Mouse (Mus musculus): ENCODE measurements at regions not wholly inside any gene's neighbourhood (a gene's known extent, or its start where the extent isn't known, plus 50 kb on each side); places are given as distances from the start of the nearest gene placed in this dataset.

DNA sequence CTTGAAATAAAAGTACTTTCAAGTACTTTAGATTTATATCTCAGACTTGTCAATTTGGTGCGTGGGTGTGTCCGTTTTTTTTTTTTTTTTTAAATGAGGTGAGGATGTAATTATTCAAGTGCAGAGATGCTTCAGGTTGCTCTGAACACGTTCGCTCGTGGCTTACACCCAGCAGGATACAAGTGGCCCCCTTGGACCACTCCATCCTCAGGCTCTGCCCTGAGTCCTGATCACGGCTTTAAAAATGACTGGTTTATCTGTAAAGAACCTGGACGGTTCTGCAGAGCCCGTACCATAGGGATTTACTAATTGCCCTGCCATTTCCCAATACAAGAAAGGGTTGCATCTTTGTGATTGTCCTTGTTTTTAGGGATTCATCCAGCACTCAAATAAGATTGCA, 288.7 kb upstream of the Gm765 start:
- TF ChIP-seq CTCF (IDR thresholded peaks at IDR 0.05; ENCODE audit: low read depth, low read length): no peak
- TF ChIP-seq POLR2A (IDR thresholded peaks at IDR 0.05; ENCODE audit: extremely low read depth, insufficient read depth, low read length): no peak
- 84% methylated on average over 8 of the region's 8 CpGs for WGBS

GRCm38 (mm10) chr6:98629646-98630045, 287.1 kb upstream of the Gm765 start:
- TF ChIP-seq POLR2A (IDR thresholded peaks at IDR 0.05; ENCODE audit: extremely low read depth, insufficient read depth, low read length): no peak
- no peak for TF ChIP-seq CTCF (IDR thresholded peaks at IDR 0.05; ENCODE audit: low read depth, low read length)
- Histone ChIP-seq H3K27ac (replicated peaks; ENCODE audit: insufficient read depth, low read depth, low read length) (no peak overlapping the region), H3K4me3 (ENCODE audit: insufficient read depth, low read depth, low read length) (no peak overlapping the region), H3K9ac (ENCODE audit: low read depth, low read length) (no peak overlapping the region), H3K79me2 (ENCODE audit: control insufficient read depth, insufficient read depth, low read length) (no peaks in the 10 kb centered on the region), H3K27me3 (ENCODE audit: control insufficient read depth, insufficient read depth, low read length) (no peaks in the 10 kb centered on the region), H3K36me3 (ENCODE audit: control insufficient read depth, insufficient read depth, low read length) (no peaks in the 10 kb centered on the region), H3K4me1 (ENCODE audit: control insufficient read depth, insufficient read depth, low read length) (no peaks in the 10 kb centered on the region)
- 74% methylated on average over 4 of the region's 4 CpGs for WGBS
- no peak for DNase-seq (ENCODE audit: extremely low read depth, low read depth, low spot score)

More for the DNA sequence above, 288.7 kb upstream of the Gm765 start:
- Histone ChIP-seq H3K4me1 (ENCODE audit: control insufficient read depth, insufficient read depth, low read length) (no peaks in the 10 kb centered on the region), H3K4me3 (ENCODE audit: insufficient read depth, low read depth, low read length) (no peak overlapping the region), H3K27ac (replicated peaks; ENCODE audit: insufficient read depth, low read depth, low read length) (no peak overlapping the region), H3K9ac (ENCODE audit: low read depth, low read length) (no peak overlapping the region), H3K79me2 (ENCODE audit: control insufficient read depth, insufficient read depth, low read length) (no peaks in the 10 kb centered on the region), H3K27me3 (ENCODE audit: control insufficient read depth, insufficient read depth, low read length) (no peaks in the 10 kb centered on the region), H3K36me3 (ENCODE audit: control insufficient read depth, insufficient read depth, low read length) (no peaks in the 10 kb centered on the region)
- DNase-seq (ENCODE audit: extremely low read depth, low read depth, low spot score): no peak

DNA sequence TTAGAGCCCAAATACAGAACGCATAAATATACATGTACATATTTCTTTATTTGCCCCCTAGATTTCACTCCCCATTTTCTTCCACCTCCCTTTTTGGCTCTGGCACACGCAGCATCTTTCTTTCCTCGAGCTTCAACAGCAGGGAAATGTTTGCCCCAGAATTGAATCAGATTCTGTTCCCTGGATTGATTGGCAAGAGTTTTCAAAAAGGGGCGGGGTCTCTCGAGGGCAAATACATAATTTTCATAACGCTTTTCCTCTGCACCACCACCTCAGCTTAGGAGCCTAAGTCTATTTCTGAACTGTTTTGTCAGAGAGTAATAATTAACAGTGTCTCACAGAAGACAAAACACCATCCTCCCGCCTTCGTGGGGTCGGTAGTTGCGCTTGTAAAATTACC, 283.9 kb upstream of the Gm765 start:
- no peak overlapping the region for H3K9ac ChIP-seq (ENCODE audit: low read depth, low read length)
- H3K4me3 ChIP-seq (ENCODE audit: insufficient read depth, low read depth, low read length): no peak overlapping the region
- H3K27ac ChIP-seq (replicated peaks; ENCODE audit: insufficient read depth, low read depth, low read length): no peak overlapping the region
- H3K79me2 ChIP-seq (ENCODE audit: control insufficient read depth, insufficient read depth, low read length): no peaks in the 10 kb centered on the region
- no peaks in the 10 kb centered on the region for H3K4me1 ChIP-seq (ENCODE audit: control insufficient read depth, insufficient read depth, low read length)
- no peaks in the 10 kb centered on the region for H3K36me3 ChIP-seq (ENCODE audit: control insufficient read depth, insufficient read depth, low read length)
- 80% methylated on average over 10 of the region's 10 CpGs for WGBS
- H3K27me3 ChIP-seq (ENCODE audit: control insufficient read depth, insufficient read depth, low read length): no peaks in the 10 kb centered on the region
- DNase-seq (ENCODE audit: extremely low read depth, low read depth, low spot score): no peak
- TF ChIP-seq CTCF (IDR thresholded peaks at IDR 0.05; ENCODE audit: low read depth, low read length) (no peak), POLR2A (IDR thresholded peaks at IDR 0.05; ENCODE audit: extremely low read depth, insufficient read depth, low read length) (no peak)

- no peak for TF ChIP-seq CTCF (IDR thresholded peaks at IDR 0.05; ENCODE audit: low read depth, low read length)
- TF ChIP-seq POLR2A (IDR thresholded peaks at IDR 0.05; ENCODE audit: extremely low read depth, insufficient read depth, low read length): no peak
- Histone ChIP-seq H3K4me3 (ENCODE audit: insufficient read depth, low read depth, low read length) (no peak overlapping the region), H3K79me2 (ENCODE audit: control insufficient read depth, insufficient read depth, low read length) (no peaks in the 10 kb centered on the region), H3K9ac (ENCODE audit: low read depth, low read length) (no peak overlapping the region), H3K4me1 (ENCODE audit: control insufficient read depth, insufficient read depth, low read length) (no peaks in the 10 kb centered on the region), H3K27me3 (ENCODE audit: control insufficient read depth, insufficient read depth, low read length) (no peaks in the 10 kb centered on the region), H3K27ac (replicated peaks; ENCODE audit: insufficient read depth, low read depth, low read length) (no peak overlapping the region), H3K36me3 (ENCODE audit: control insufficient read depth, insufficient read depth, low read length) (no peaks in the 10 kb centered on the region)
- WGBS: 60% methylated on average over 3 of the region's 3 CpGs
- no peak for DNase-seq (ENCODE audit: extremely low read depth, low read depth, low spot score)
Observed at GRCm38 (mm10) chr6:98620886-98621285, 278.3 kb upstream of the Gm765 start.

GRCm38 (mm10) chr6:98613030-98613429, 270.5 kb upstream of the Gm765 start:
- Histone ChIP-seq H3K9ac (ENCODE audit: low read depth, low read length) (no peak overlapping the region), H3K36me3 (ENCODE audit: control insufficient read depth, insufficient read depth, low read length) (no peaks in the 10 kb centered on the region), H3K4me3 (ENCODE audit: insufficient read depth, low read depth, low read length) (no peak overlapping the region), H3K27me3 (ENCODE audit: control insufficient read depth, insufficient read depth, low read length) (no peaks in the 10 kb centered on the region), H3K27ac (replicated peaks; ENCODE audit: insufficient read depth, low read depth, low read length) (no peak overlapping the region), H3K79me2 (ENCODE audit: control insufficient read depth, insufficient read depth, low read length) (no peaks in the 10 kb centered on the region), H3K4me1 (ENCODE audit: control insufficient read depth, insufficient read depth, low read length) (no peaks in the 10 kb centered on the region)
- no peak for DNase-seq (ENCODE audit: extremely low read depth, low read depth, low spot score)
- 83% methylated on average over 10 of the region's 10 CpGs for WGBS
- no peak for TF ChIP-seq CTCF (IDR thresholded peaks at IDR 0.05; ENCODE audit: low read depth, low read length)
- TF ChIP-seq POLR2A (IDR thresholded peaks at IDR 0.05; ENCODE audit: extremely low read depth, insufficient read depth, low read length): no peak

- Histone ChIP-seq H3K4me1 (ENCODE audit: control insufficient read depth, insufficient read depth, low read length) (no peaks in the 10 kb centered on the region), H3K4me3 (ENCODE audit: insufficient read depth, low read depth, low read length) (no peak overlapping the region), H3K36me3 (ENCODE audit: control insufficient read depth, insufficient read depth, low read length) (no peaks in the 10 kb centered on the region), H3K9ac (ENCODE audit: low read depth, low read length) (no peak overlapping the region), H3K79me2 (ENCODE audit: control insufficient read depth, insufficient read depth, low read length) (no peaks in the 10 kb centered on the region), H3K27ac (replicated peaks; ENCODE audit: insufficient read depth, low read depth, low read length) (no peak overlapping the region), H3K27me3 (ENCODE audit: control insufficient read depth, insufficient read depth, low read length) (no peaks in the 10 kb centered on the region)
- TF ChIP-seq POLR2A (IDR thresholded peaks at IDR 0.05; ENCODE audit: extremely low read depth, insufficient read depth, low read length) (no peak), CTCF (IDR thresholded peaks at IDR 0.05; ENCODE audit: low read depth, low read length) (no peak)
- DNase-seq (ENCODE audit: extremely low read depth, low read depth, low spot score): no peak
- WGBS: 77% methylated on average over 1 of the region's 1 CpGs
Observed at GRCm38 (mm10) chr6:98609133-98609532, 266.6 kb upstream of the Gm765 start.
